Mouse (Mus musculus) heart, adult 2 months (tissue): ENCODE measurements around the gene Aldh16a1.

ENCODE experiments used
- CTCF ChIP-seq: fragments of 200-600 bp; IDR thresholded peaks from 2 replicates; pipeline ENCODE4 v1.8.1; 2022; ENCODE audit warnings: antibody characterized with exemption, mild to moderate bottlenecking, moderate library complexity
- EP300 ChIP-seq: fragments of 200-500 bp; IDR thresholded peaks from 2 replicates; pipeline ENCODE4 v1.6.1; 2011; ENCODE audit warnings: low read depth, low read length, control low read depth; ENCODE audit not compliant: insufficient read depth
- POLR2A ChIP-seq: fragments of 200-500 bp; IDR thresholded peaks from 2 replicates; pipeline ENCODE4 v1.6.1; 2011; ENCODE audit warnings: mild to moderate bottlenecking, low read depth, low read length, control low read depth; ENCODE audit not compliant: insufficient read depth

DNA sequence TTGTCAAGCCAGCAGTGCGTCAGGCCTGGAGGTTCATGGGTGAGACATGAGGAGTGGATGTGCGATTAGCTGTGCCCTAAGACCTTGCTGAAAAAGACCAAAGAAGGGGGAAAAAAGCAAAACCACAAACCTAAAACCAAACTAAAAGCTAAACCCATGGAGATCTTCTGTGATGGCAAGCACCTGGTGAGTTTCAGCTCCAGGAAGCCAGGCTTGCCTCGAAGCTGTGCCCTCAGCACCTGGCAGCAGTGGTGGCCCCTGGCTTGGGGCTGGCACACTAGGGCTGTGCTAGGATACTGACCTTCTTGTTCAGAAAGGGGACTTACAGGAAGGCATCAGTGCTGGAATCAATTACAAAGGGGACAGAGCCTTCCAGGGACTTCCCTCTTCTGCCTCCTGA lies 13.1 kb downstream of the Aldh16a1 start:
- no peak for TF ChIP-seq POLR2A
- no peak for TF ChIP-seq CTCF
- TF ChIP-seq EP300: no peak
